Mouse (Mus musculus) myocyte (in vitro differentiated cells): ENCODE measurements around the gene Lsg1. TPM values are rescaled to one million over a fixed set of nuclear protein-coding genes. Genes with fewer than 3 reads are reported as not detected.
A peak's percentile ranks its signal among the peaks of the same experiment; 100 is the strongest.

Experiments
- H3K27me3 ChIP-seq: one replicate; pipeline ENCODE4 v1.6.1; 2011; ENCODE audit not compliant: control insufficient read depth, insufficient read depth, insufficient read length
- H3K36me3 ChIP-seq: one replicate; pipeline ENCODE4 v1.6.1; 2011; ENCODE audit not compliant: control insufficient read depth, insufficient read depth
- H3K4me2 ChIP-seq: one replicate; pipeline ENCODE4 v1.6.1; 2011; ENCODE audit warnings: low read depth, control low read depth
- H3K4me3 ChIP-seq: one replicate; pipeline ENCODE4 v1.5.1; 2011; ENCODE audit warnings: mild to moderate bottlenecking, control low read depth, moderate library complexity
- H3K79me2 ChIP-seq: one replicate; pipeline ENCODE4 v1.6.1; 2011; ENCODE audit not compliant: control insufficient read depth, insufficient read depth
- H3ac ChIP-seq: one replicate; pipeline ENCODE4 v1.6.1; 2011; ENCODE audit not compliant: control insufficient read depth, insufficient read length
- CEBPB ChIP-seq: IDR thresholded peaks from 2 replicates; pipeline ENCODE4 v1.6.1; 2011; ENCODE audit warnings: mild to moderate bottlenecking, moderate library complexity; ENCODE audit not compliant: poor library complexity, insufficient read depth, severe bottlenecking
- E2F4 ChIP-seq: IDR thresholded peaks from one replicate; pipeline ENCODE4 v1.6.1; 2011; ENCODE audit warnings: mild to moderate bottlenecking, control low read depth, moderate library complexity; ENCODE audit not compliant: insufficient read depth
- MAX ChIP-seq: IDR thresholded peaks from one replicate; pipeline ENCODE4 v1.6.1; 2011; ENCODE audit warnings: low read depth, mild to moderate bottlenecking, control low read depth
- MYOD1 ChIP-seq, 3 experiments: IDR thresholded peaks; one replicate each; pipeline ENCODE4 v1.6.1; 2011; ENCODE audit warnings: control low read depth in 2 of 3, low read depth in 2 of 3, mild to moderate bottlenecking in 2 of 3, moderate library complexity in 1 of 3; ENCODE audit not compliant: insufficient read length in 2 of 3, control insufficient read depth in 1 of 3
- MYOG ChIP-seq, 3 experiments: IDR thresholded peaks; one replicate each; pipeline ENCODE4 v1.6.1; 2011; ENCODE audit warnings: control low read depth in 2 of 3, low read depth in 2 of 3, mild to moderate bottlenecking in 2 of 3; ENCODE audit not compliant: insufficient read length in 2 of 3, control insufficient read depth in 1 of 3, insufficient read depth in 1 of 3
- POLR2A ChIP-seq: IDR thresholded peaks from one replicate; pipeline ENCODE4 v1.6.1; 2011; ENCODE audit warnings: low read depth, mild to moderate bottlenecking, control low read depth, moderate library complexity; ENCODE audit not compliant: insufficient read length
- POLR2AphosphoS2 ChIP-seq: IDR thresholded peaks from one replicate; pipeline ENCODE4 v1.6.1; 2011; ENCODE audit warnings: low read depth, control low read depth; ENCODE audit not compliant: insufficient read length
- REST ChIP-seq: IDR thresholded peaks from one replicate; pipeline ENCODE4 v1.6.1; 2011; ENCODE audit warnings: mild to moderate bottlenecking, control low read depth, moderate library complexity; ENCODE audit not compliant: insufficient read depth, insufficient read length
- SRF ChIP-seq: IDR thresholded peaks from one replicate; pipeline ENCODE4 v1.6.1; 2011; ENCODE audit warnings: low read depth; ENCODE audit not compliant: control insufficient read depth, insufficient read length
- TCF12 ChIP-seq: IDR thresholded peaks from one replicate; pipeline ENCODE4 v1.6.1; 2011; ENCODE audit warnings: mild to moderate bottlenecking, control low read depth; ENCODE audit not compliant: poor library complexity, insufficient read depth, severe bottlenecking
- TCF3 ChIP-seq: IDR thresholded peaks from one replicate; pipeline ENCODE4 v1.6.1; 2011; ENCODE audit warnings: low read depth, control low read depth; ENCODE audit not compliant: insufficient read length
- USF1 ChIP-seq: IDR thresholded peaks from one replicate; pipeline ENCODE4 v1.6.1; 2011; ENCODE audit warnings: low read depth, mild to moderate bottlenecking, control low read depth, moderate library complexity
- polyA plus RNA-seq: library from polyadenylated mRNA; unstranded; fragments of >200 nt; fragmentation: generic; extraction: Trizol; gene quantifications from one replicate; pipeline ENCODE4 v1.2.1, GENCODE M21; 2012; ENCODE audit warnings: missing spikeins

Lsg1 gene
- polyA plus RNA-seq, 1 experiment: 26.2 TPM

- peaks cover 36% of the 10 kb centered on the region for H3K79me2 ChIP-seq
- H3K27me3 ChIP-seq: no peaks in the 10 kb centered on the region
- peaks cover 33% of the 10 kb centered on the region for H3K36me3 ChIP-seq
- H3K4me3 ChIP-seq: peak overlapping the region; percentile 80
- H3K4me2 ChIP-seq: peak overlapping the region; percentile 99
- TF ChIP-seq E2F4: no peak
- TF ChIP-seq POLR2A: no peak
- peak overlapping the region; percentile 65 for H3ac ChIP-seq
Measured at GRCm38 (mm10) chr16:30586935-30587493, 378 bp downstream of the Lsg1 start.

- no peak overlapping the region for H3K4me2 ChIP-seq
- no peaks in the 10 kb centered on the region for H3K27me3 ChIP-seq
- H3K4me3 ChIP-seq: no peak overlapping the region
- H3ac ChIP-seq: no peak overlapping the region
- peaks cover 19% of the 10 kb centered on the region for H3K79me2 ChIP-seq
- TF ChIP-seq REST: no peak
- TF ChIP-seq MAX: no peak
- no peak for TF ChIP-seq POLR2A
- no peak for TF ChIP-seq POLR2AphosphoS2
- TF ChIP-seq E2F4: no peak
- TF ChIP-seq TCF12: no peak
- TF ChIP-seq CEBPB: no peak
- no peak for TF ChIP-seq MYOG (IDR thresholded peaks at IDR 0.05; ENCODE audit: control insufficient read depth in 1 of 3, insufficient read depth in 1 of 3, insufficient read length in 2 of 3, low read depth in 2 of 3)
- TF ChIP-seq SRF: no peak
- no peak for TF ChIP-seq TCF3
- TF ChIP-seq MYOD1 (IDR thresholded peaks at IDR 0.05; ENCODE audit: control insufficient read depth in 1 of 3, insufficient read length in 2 of 3, low read depth in 2 of 3): no peak
- no peak for TF ChIP-seq USF1
- peaks cover 78% of the 10 kb centered on the region for H3K36me3 ChIP-seq
Measured at GRCm38 (mm10) chr16:30580765-30581164, 6.6 kb downstream of the Lsg1 start.

GRCm38 (mm10) chr16:30576392-30576791 lies 11.0 kb downstream of the Lsg1 start:
- H3K4me3 ChIP-seq: no peak overlapping the region
- H3K27me3 ChIP-seq: no peaks in the 10 kb centered on the region
- no peaks in the 10 kb centered on the region for H3K79me2 ChIP-seq
- peaks cover 71% of the 10 kb centered on the region for H3K36me3 ChIP-seq
- no peak for TF ChIP-seq POLR2AphosphoS2
- no peak for TF ChIP-seq MYOG (IDR thresholded peaks at IDR 0.05; ENCODE audit: control insufficient read depth in 1 of 3, insufficient read depth in 1 of 3, insufficient read length in 2 of 3, low read depth in 2 of 3)
- TF ChIP-seq SRF: no peak
- TF ChIP-seq TCF3: no peak
- TF ChIP-seq REST: no peak
- no peak for TF ChIP-seq MYOD1 (IDR thresholded peaks at IDR 0.05; ENCODE audit: control insufficient read depth in 1 of 3, insufficient read length in 2 of 3, low read depth in 2 of 3)
- TF ChIP-seq POLR2A: no peak
- no peak for TF ChIP-seq USF1
- TF ChIP-seq E2F4: no peak
- no peak for TF ChIP-seq TCF12
- no peak for TF ChIP-seq MAX
- H3ac ChIP-seq: no peak overlapping the region
- no peak overlapping the region for H3K4me2 ChIP-seq

GRCm38 (mm10) chr16:30575815-30576214 lies 11.6 kb downstream of the Lsg1 start:
- Histone ChIP-seq H3K36me3 (peaks cover 71% of the 10 kb centered on the region), H3K79me2 (no peaks in the 10 kb centered on the region), H3K27me3 (no peaks in the 10 kb centered on the region), H3K4me2 (no peak overlapping the region), H3K4me3 (no peak overlapping the region), H3ac (no peak overlapping the region)
- TF ChIP-seq SRF (no peak), MYOD1 (IDR thresholded peaks at IDR 0.05; ENCODE audit: control insufficient read depth in 1 of 3, insufficient read length in 2 of 3, low read depth in 2 of 3) (no peak), POLR2AphosphoS2 (no peak), TCF12 (no peak), MYOG (IDR thresholded peaks at IDR 0.05; ENCODE audit: control insufficient read depth in 1 of 3, insufficient read depth in 1 of 3, insufficient read length in 2 of 3, low read depth in 2 of 3) (no peak), CEBPB (no peak), USF1 (no peak), E2F4 (no peak), REST (no peak), POLR2A (no peak), TCF3 (no peak), MAX (no peak)

- H3ac ChIP-seq: no peak overlapping the region
Measured at GRCm38 (mm10) chr16:30572239-30572638, 15.2 kb downstream of the Lsg1 start.

More at GRCm38 (mm10) chr16:30572239-30572638, 15.2 kb downstream of the Lsg1 start:
- H3K27me3 ChIP-seq: no peaks in the 10 kb centered on the region
- TF ChIP-seq MYOD1 (IDR thresholded peaks at IDR 0.05; ENCODE audit: control insufficient read depth in 1 of 3, insufficient read length in 2 of 3, low read depth in 2 of 3) (no peak), MYOG (IDR thresholded peaks at IDR 0.05; ENCODE audit: control insufficient read depth in 1 of 3, insufficient read depth in 1 of 3, insufficient read length in 2 of 3, low read depth in 2 of 3) (no peak), MAX (no peak), USF1 (no peak), POLR2A (no peak), POLR2AphosphoS2 (no peak), SRF (no peak), TCF12 (no peak), CEBPB (no peak), REST (no peak), E2F4 (no peak), TCF3 (no peak)
- peaks cover 71% of the 10 kb centered on the region for H3K36me3 ChIP-seq
- H3K4me3 ChIP-seq: no peak overlapping the region
- no peak overlapping the region for H3K4me2 ChIP-seq
- no peaks in the 10 kb centered on the region for H3K79me2 ChIP-seq
